Mouse (Mus musculus) megakaryocyte-erythroid progenitor cell, adult 5 weeks (primary cell): ENCODE measurements around the gene Btbd35f8. TPM values are rescaled to one million over a fixed set of nuclear protein-coding genes. Genes with fewer than 3 reads are reported as not detected.

Experiments used
- polyA plus RNA-seq: library from polyadenylated mRNA; stranded (reverse); fragments of >175 nt; gene quantifications from 2 replicates; pipeline ENCODE4 v1.2.3, GENCODE M21; 2012

Gene Btbd35f8
- polyA plus RNA-seq: not detected in 2 replicates

GRCm38 (mm10) chrX:34450224-34450623, at the start of gene Btbd35f8:
Btbd35f8 (plus strand) TSS chrX:34450524.

Other genes starting within 250 kb of the Btbd35f8 start
- gene Spin2g, start 211.8 kb upstream of the Btbd35f8 start, polyA plus RNA-seq: not detected in 2 replicates